Mouse (Mus musculus): ENCODE results near the gene Zfp58.
"Not testable (repeated sequence)": the region's sequence is repeated elsewhere in the genome, so short reads cannot be mapped to it uniquely, and the experiment has no call there.

Zfp58 gene

GRCm38 (mm10) chr13:67500084-67500719 is at the start of gene Zfp58:
TSS of gene Zfp58 (minus strand) at chr13:67500555.
- DNase-seq (ENCODE audit: extremely low read depth, low read depth, low spot score) = peak; percentile 50

DNA sequence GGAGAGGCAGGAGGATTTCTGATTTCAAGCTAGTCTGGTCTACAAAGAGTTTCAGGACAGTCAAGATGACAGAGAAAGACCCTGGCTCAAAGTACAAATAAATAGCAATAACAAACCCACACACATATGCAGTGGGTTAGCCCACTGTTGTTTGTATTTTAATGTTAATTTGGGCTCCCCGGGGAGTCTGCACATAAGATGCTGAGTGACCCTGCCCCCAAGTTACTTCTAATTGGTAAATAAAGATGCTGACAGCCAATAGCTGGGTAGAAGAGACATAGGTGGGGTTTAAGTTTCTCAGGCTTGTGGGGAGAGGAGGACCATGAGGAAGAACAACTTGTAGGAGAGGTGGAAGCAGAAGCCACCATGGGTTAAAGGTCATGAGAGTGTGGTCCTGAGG is 45.6 kb upstream of the Zfp58 start:
- DNase-seq (ENCODE audit: extremely low read depth, low read depth, low spot score) = no peak

GRCm38 (mm10) chr13:67527049-67527730 is 26.8 kb upstream of the Zfp58 start:
- DNase-seq (ENCODE audit: extremely low read depth, low read depth, low spot score) = no peak

GRCm38 (mm10) chr13:67525753-67526410 is 25.5 kb upstream of the Zfp58 start, which contains the start of the genes Gm26965 and Zfp87:
TSS of gene Gm26965 (minus strand) at chr13:67526151.
TSS of gene Zfp87 (minus strand) at chr13:67526177.
- DNase-seq (ENCODE audit: extremely low read depth, low read depth, low spot score) = peak; percentile 56

- DNase-seq (ENCODE audit: extremely low read depth, low read depth, low spot score) = no peak
These were observed 553 bp upstream of the Zfp58 start for GRCm38 (mm10) chr13:67500908-67501307.

DNA sequence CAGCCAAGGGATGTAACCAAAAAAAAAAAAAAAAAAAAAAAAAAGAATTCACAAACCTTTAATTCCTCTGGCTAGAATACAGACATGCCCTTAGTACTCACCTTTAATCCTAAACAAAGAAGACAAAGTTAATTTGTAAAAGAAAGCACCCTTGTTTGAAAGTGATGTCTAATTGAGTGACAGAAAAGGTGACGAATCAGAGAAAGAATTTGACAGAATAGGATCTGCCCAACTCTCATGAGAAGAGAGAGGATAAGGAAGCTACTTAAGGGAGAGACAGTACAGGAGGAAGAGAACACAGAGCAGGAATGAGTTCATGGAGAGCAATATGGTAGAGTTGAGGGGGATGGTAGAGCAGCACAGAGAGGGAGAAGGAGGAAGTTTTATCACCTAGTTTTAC is 4.7 kb downstream of the Zfp58 start:
- no peak for DNase-seq (ENCODE audit: extremely low read depth, low read depth, low spot score)

DNA sequence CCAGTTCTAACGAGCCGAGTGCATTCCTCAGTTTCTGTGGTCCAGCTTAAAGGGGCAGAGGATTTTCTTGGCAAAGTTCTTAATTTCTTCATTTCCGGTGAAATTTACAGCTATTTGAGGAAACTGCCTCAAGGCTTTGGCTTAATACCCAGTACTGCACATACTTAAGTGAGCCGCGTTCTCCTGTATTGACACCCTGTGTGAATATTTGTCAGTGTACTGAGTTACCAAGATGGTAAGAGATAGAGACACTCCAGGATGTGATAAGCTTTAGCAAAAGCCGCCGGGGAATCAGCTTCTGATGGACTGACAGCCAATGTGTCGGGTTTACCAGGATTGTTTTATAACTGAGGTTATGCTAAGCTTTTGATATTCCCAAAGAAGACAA is 15.9 kb downstream of the Zfp58 start:
- DNase-seq (ENCODE audit: extremely low read depth, low read depth, low spot score) = peak; percentile 26

GRCm38 (mm10) chr13:67483625-67484423 is 16.5 kb downstream of the Zfp58 start, which contains the start of gene Zfp874b:
TSS of gene Zfp874b (minus strand) at chr13:67484258.
- peak; percentile 40 for DNase-seq (ENCODE audit: extremely low read depth, low read depth, low spot score)

- no peak for DNase-seq (ENCODE audit: extremely low read depth, low read depth, low spot score)
These were observed 18.8 kb downstream of the Zfp58 start for GRCm38 (mm10) chr13:67481528-67481927.

DNA sequence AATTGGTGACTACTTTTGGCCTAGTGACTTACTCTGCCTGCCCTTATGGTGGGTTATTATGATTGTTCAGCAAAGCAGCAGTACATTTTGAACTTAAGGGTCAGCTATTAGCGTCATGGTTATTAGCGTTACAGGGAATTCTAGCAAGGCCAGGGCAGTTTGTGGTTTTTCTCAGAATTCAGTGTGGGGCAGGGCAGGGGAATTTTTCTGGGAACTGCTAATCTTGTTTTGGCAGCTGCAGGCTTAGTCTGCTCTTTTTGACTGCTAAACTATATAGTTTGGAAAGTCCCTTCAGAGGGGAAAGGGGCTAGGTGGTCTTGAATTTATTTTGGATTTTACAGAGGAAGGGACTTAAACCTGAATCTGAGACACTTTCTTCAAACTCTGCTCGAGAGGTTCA is 31.1 kb downstream of the Zfp58 start:
- DNase-seq (ENCODE audit: extremely low read depth, low read depth, low spot score) = no peak

DNA sequence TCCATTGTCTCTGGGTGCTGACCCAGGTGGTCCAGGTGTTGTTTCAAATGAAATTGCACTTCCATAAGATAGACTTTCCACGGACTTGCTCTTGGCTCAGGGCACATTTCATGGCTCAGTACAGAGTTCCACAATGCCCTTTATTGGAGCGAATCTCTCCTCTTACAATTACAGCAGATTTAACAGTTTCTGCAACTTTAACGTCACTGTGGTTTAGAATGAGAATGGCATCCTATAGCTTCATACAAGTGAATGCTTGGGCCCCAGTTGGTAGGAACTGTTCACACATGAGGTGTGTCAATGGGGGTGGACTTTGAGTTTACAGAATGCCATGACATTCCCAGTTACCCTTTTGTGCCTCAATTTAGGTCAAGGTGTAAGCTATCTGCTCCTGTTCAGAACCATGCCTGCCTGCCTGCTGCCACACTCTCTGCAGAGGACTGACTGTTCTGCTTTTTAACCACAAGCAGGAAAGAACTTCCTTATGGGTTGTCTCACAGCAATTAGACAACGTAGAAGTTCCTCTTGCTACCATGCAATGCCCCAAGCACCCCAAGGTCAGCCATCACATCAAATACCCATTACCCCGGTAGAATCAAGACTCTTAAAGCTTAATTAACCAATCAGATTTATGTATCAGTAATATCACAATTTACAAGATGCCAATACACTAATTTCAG is 36.7 kb downstream of the Zfp58 start:
- DNase-seq (ENCODE audit: extremely low read depth, low read depth, low spot score) = not testable (repeated sequence)

DNA sequence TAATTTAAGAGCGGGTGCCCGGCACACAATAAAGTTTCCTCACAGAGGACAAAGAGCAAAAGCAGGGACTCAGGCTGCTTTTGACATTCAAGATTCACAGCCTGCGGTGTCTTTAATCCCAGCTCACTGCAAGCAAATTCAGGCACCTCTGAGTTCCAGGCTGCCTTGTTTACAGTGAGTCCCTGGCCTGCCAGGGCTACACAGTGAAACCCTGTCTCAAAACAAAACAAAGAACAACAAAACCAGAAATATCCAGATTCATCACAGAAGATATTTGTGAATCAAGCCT is 48.4 kb downstream of the Zfp58 start:
- no peak for DNase-seq (ENCODE audit: extremely low read depth, low read depth, low spot score)

DNA sequence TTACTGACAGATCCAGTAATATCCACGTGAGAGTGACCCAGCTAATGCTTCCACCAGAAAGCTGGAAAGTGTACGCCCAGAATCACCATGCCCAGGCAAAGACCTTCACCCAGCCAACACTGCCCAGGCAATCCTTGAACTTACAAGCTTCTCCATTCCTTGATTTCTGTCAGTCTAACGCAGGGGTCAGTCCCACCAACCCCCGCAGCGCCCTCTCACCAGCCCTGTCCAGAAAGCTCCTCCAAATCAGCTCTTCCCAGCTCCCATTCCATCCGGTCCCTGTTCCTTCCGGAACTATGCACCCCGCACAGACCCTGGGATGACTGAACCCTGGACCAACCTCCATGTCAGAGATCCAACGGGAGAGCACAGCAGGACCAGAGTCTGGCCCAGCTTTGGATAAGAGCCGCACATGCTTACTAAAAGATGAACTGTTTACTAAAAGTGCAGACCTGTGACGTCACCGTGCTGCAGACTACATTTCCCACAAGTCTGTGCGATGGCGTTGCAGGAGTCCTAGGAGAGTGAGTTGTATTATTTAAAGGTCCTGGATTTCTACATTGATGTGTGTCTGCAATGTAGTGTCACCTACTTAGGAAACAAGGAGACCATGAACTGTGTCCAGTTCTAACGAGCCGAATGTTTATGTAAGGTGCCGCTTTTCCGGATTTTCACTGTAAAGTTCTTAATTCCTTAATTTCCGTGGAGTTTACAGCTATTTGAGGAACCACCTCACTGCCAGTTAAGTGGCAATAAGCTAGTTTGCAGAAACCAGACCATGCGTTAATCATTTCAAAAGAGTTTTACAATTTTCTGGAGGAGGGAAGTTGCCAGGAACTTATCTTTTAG is 49.0 kb downstream of the Zfp58 start, which contains the start of gene Zfp874a:
Zfp874a (minus strand) TSS at position 453 of the 849 bp plus-strand sequence.
- peak; percentile 62 for DNase-seq (ENCODE audit: extremely low read depth, low read depth, low spot score)
